Mouse (Mus musculus) large intestine, adult 2 months (tissue): Measurements from ENCODE around the gene Hmcn1. TPM values are rescaled to one million over a fixed set of nuclear protein-coding genes. Genes with fewer than 3 reads are reported as not detected.

ENCODE experiments used
- DNase-seq: peaks from one replicate; pipeline ENCODE4 v3.0.0-alpha.2; 2012; ENCODE audit warnings: low read depth, low spot score
- WGBS: fragments of 180-500 bp; shearing (Covaris S2); methylation state at CpG from one replicate; pipeline ENCODE4 v1.1.7; 2018; 5-methylcytosine and 5-hydroxymethylcytosine counted together
- polyA plus RNA-seq: library from polyadenylated mRNA; depleted of rRNA; stranded (reverse); fragments of >200 nt; gene quantifications from 2 replicates; pipeline ENCODE4 v1.2.3, GENCODE M21; 2012

Gene Hmcn1
- polyA plus RNA-seq, 1 experiment, result 2.5 TPM

GRCm38 (mm10) chr1:150804235-150805099 is 188.8 kb downstream of the Hmcn1 start:
- DNase-seq, result no peak
- WGBS, result 47% methylated on average over 9 of the region's 9 CpGs

- no peak for DNase-seq
- 75% methylated on average over 12 of the region's 12 CpGs for WGBS
Measured at GRCm38 (mm10) chr1:150802642-150803041, 190.6 kb downstream of the Hmcn1 start.

- no peak for DNase-seq
- WGBS, result 74% methylated on average over 8 of the region's 8 CpGs
Measured at GRCm38 (mm10) chr1:150800611-150801263, 192.5 kb downstream of the Hmcn1 start.

GRCm38 (mm10) chr1:150798651-150799050 is 194.6 kb downstream of the Hmcn1 start:
- 87% methylated on average over 5 of the region's 5 CpGs for WGBS
- no peak for DNase-seq

- WGBS, result 87% methylated on average over 6 of the region's 6 CpGs
- no peak for DNase-seq
Measured at GRCm38 (mm10) chr1:150786746-150787145, 206.5 kb downstream of the Hmcn1 start.

- DNase-seq, result no peak
- 75% methylated on average over 15 of the region's 15 CpGs for WGBS
Measured at GRCm38 (mm10) chr1:150783070-150783842, 210.0 kb downstream of the Hmcn1 start.

- no peak for DNase-seq
- WGBS, result 34% methylated on average over 2 of the region's 2 CpGs
Measured at GRCm38 (mm10) chr1:150779902-150780301, 213.3 kb downstream of the Hmcn1 start.

- no peak for DNase-seq
Measured at GRCm38 (mm10) chr1:150776741-150777140, 216.5 kb downstream of the Hmcn1 start.

- 88% methylated on average over 2 of the region's 2 CpGs for WGBS
- no peak for DNase-seq
Measured at GRCm38 (mm10) chr1:150775742-150776141, 217.5 kb downstream of the Hmcn1 start.

- WGBS, result 94% methylated on average over 3 of the region's 3 CpGs
- no peak for DNase-seq
Measured at GRCm38 (mm10) chr1:150772958-150773357, 220.3 kb downstream of the Hmcn1 start.

- WGBS, result 26% methylated on average over 7 of the region's 7 CpGs
- peak; percentile 21 for DNase-seq
Measured at GRCm38 (mm10) chr1:150770948-150771521, 222.2 kb downstream of the Hmcn1 start.

GRCm38 (mm10) chr1:150769836-150770235 is 223.4 kb downstream of the Hmcn1 start:
- 60% methylated on average over 2 of the region's 2 CpGs for WGBS
- DNase-seq, result no peak

- WGBS, result 84% methylated on average over 4 of the region's 4 CpGs
- DNase-seq, result no peak
Measured at GRCm38 (mm10) chr1:150761678-150762077, 231.6 kb downstream of the Hmcn1 start.

- DNase-seq, result no peak
- 30% methylated on average over 2 of the region's 2 CpGs for WGBS
Measured at GRCm38 (mm10) chr1:150760801-150761331, 232.4 kb downstream of the Hmcn1 start.

- no peak for DNase-seq
- 11% methylated on average over 2 of the region's 2 CpGs for WGBS
Measured at GRCm38 (mm10) chr1:150759476-150760079, 233.7 kb downstream of the Hmcn1 start.

GRCm38 (mm10) chr1:150753920-150754319 is 239.3 kb downstream of the Hmcn1 start:
- no peak for DNase-seq
- WGBS, result 83% methylated on average over 5 of the region's 5 CpGs

- 70% methylated on average over 3 of the region's 3 CpGs for WGBS
Measured at GRCm38 (mm10) chr1:150748783-150749182, 244.5 kb downstream of the Hmcn1 start.

GRCm38 (mm10) chr1:150747771-150748170 is 245.5 kb downstream of the Hmcn1 start:
- WGBS, result 47% methylated on average over 4 of the region's 4 CpGs
- no peak for DNase-seq

More at GRCm38 (mm10) chr1:150748783-150749182, 244.5 kb downstream of the Hmcn1 start:
- no peak for DNase-seq
